Mouse (Mus musculus) liver, embryonic 14.5 days (tissue): Measurements from ENCODE around the gene Sgms1.

Source experiments
- CTCF ChIP-seq: IDR thresholded peaks from 2 replicates; pipeline ENCODE4 v1.5.1; 2016; ENCODE audit warnings: antibody characterized with exemption, low read depth, control low read depth
- EP300 ChIP-seq: IDR thresholded peaks from 2 replicates; pipeline ENCODE4 v1.6.1; 2016; ENCODE audit warnings: antibody characterized with exemption, low read depth

- TF ChIP-seq CTCF (no peak), EP300 (no peak)
These were observed 230.3 kb downstream of the Sgms1 start for GRCm38 (mm10) chr19:32159168-32159567.
